Mouse (Mus musculus): ENCODE results near the gene Gsc. TPM values are rescaled to one million over a fixed set of nuclear protein-coding genes. Genes with fewer than 3 reads are reported as not detected.

The Gsc gene
- polyA plus RNA-seq (2015; fragmentation: Nextera tagmentation; extraction: Ambion mirVana) = 0.39 and 0.43 TPM in 2 replicates

DNA sequence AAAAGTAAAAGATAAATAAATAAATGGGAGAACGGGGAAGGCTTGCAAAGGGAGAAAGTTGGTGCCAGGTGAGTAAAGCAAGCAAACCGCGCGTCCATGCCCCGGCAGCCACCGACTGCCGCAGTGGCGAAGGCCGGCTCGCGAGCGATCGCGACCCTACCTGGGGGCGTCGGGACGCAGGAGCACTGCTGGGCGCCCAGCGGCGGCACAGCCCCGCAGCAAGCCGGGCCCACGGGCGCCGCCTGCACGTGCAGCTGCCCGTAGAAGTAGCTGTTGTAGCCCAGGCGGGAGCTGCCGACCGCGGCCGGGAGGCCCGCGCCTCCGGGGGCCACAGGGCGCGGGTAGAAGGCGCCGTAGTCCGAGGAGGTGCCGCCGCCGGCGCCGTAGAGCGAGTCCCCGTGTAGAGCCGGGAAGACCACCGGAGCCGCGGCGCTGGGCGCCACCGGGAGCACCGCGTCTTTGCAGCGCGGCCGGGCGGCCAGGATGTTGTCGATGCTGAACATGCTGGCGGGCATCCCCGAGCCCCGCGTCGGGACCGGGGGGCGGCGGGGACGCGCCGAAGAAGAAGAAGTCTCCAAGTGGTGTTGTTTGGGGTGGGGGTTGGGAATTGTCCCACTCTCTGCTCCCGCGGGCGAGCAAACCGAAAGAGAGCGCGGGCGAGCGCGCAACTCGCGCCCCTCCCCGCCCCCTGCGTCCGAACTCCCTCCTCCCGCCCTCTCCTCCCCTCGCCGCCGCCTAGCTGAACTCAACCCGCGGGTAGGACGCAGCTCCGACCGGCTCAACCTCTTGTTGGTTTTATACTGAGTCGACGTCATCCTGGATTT is at the start of gene Gsc:
TSS of gene Gsc (minus strand) at position 730 of the 824 bp plus-strand sequence.
- Histone ChIP-seq H3K27ac (ENCODE audit: low read length) (no peak within 1 kb of the TSS), H3K4me3 (ENCODE audit: low read length) (peak within 1 kb of the TSS; percentile 70), H3K27me3 (ENCODE audit: control insufficient read depth, insufficient read depth, low read length) (peaks cover 69% of the 10 kb centered on the region), H3K9me3 (replicated peaks; ENCODE audit: control insufficient read depth, low read length) (no peaks in the 10 kb centered on the region), H3K4me1 (ENCODE audit: control insufficient read depth, insufficient read depth, low read length) (peaks cover 27% of the 10 kb centered on the region), H3K9ac (ENCODE audit: low read length) (peak within 1 kb of the TSS; percentile 12), H3K4me2 (ENCODE audit: low read depth, low read length) (peak within 1 kb of the TSS; percentile 90), H3K36me3 (ENCODE audit: control insufficient read depth, insufficient read depth) (no peaks in the 10 kb centered on the region)
- peak; percentile 31; the same call in 1 of the 2 replicates for ATAC-seq (replicated peaks; ENCODE audit: extremely low read depth, insufficient read depth, low FRiP score)
- under 1% methylated on average over 92 of the region's 97 CpGs for WGBS

DNA sequence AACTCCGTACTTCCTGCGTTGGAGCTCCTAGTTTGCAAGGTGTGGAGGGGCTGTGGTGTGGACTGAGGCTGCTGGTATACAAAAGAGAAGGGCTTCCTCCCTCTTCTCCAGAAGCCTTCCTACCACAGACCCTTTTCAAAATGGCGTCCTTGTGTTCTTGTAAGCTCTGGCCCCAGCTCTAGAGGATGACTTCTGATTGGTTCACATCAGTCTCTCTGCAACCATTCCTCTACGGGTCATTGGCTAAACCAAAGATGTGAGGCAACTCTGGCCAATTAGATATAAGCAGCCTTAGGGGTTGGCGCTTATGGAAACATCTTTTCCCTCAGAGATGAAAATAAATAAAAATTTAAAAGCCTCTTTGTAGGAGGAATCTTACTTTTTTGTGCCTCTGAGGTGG is 46.6 kb upstream of the Gsc start:
- peaks cover 11% of the 10 kb centered on the region for H3K9me3 ChIP-seq (replicated peaks; ENCODE audit: control insufficient read depth, low read length)
- H3K27me3 ChIP-seq (ENCODE audit: control insufficient read depth, insufficient read depth, low read length) = no peaks in the 10 kb centered on the region
- H3K9ac ChIP-seq (ENCODE audit: low read length) = no peak overlapping the region
- no peaks in the 10 kb centered on the region for H3K4me1 ChIP-seq (ENCODE audit: control insufficient read depth, insufficient read depth, low read length)
- WGBS = 85% methylated on average over 5 of the region's 5 CpGs
- no peak overlapping the region for H3K4me2 ChIP-seq (ENCODE audit: low read depth, low read length)
- no peak for ATAC-seq (replicated peaks; ENCODE audit: extremely low read depth, insufficient read depth, low FRiP score)
- no peak overlapping the region for H3K27ac ChIP-seq (ENCODE audit: low read length)
- no peak overlapping the region for H3K4me3 ChIP-seq (ENCODE audit: low read length)
- H3K36me3 ChIP-seq (ENCODE audit: control insufficient read depth, insufficient read depth) = no peaks in the 10 kb centered on the region

DNA sequence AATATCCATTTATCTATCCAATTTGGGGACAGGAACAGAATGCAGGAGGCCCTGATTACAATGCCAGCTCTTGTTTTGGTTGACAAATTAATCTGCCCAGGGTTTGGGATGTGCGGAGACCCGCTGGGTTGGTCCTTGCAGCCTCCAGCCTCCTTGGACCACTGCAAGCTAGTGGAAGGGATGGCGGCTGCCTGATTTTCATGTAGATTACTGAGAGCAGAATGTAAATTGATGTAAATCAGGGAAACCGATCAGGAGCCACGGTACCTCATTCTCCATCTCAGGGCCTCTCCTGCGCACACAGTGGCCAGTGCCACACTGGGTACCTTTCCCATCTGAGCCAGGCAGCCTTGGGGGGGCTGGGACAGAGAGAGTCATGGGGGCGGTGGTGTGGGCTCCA is 34.8 kb upstream of the Gsc start:
- 64% methylated on average over 7 of the region's 7 CpGs for WGBS
- Histone ChIP-seq H3K9ac (ENCODE audit: low read length) (no peak overlapping the region), H3K4me2 (ENCODE audit: low read depth, low read length) (no peak overlapping the region), H3K27me3 (ENCODE audit: control insufficient read depth, insufficient read depth, low read length) (0 out of 2 replicates have a peak, but pooled peaks cover 3% of the 10 kb centered on the region), H3K36me3 (ENCODE audit: control insufficient read depth, insufficient read depth) (no peaks in the 10 kb centered on the region), H3K27ac (ENCODE audit: low read length) (no peak overlapping the region), H3K4me1 (ENCODE audit: control insufficient read depth, insufficient read depth, low read length) (no peaks in the 10 kb centered on the region), H3K4me3 (ENCODE audit: low read length) (no peak overlapping the region), H3K9me3 (replicated peaks; ENCODE audit: control insufficient read depth, low read length) (no peaks in the 10 kb centered on the region)
- ATAC-seq (replicated peaks; ENCODE audit: extremely low read depth, insufficient read depth, low FRiP score) = no peak

DNA sequence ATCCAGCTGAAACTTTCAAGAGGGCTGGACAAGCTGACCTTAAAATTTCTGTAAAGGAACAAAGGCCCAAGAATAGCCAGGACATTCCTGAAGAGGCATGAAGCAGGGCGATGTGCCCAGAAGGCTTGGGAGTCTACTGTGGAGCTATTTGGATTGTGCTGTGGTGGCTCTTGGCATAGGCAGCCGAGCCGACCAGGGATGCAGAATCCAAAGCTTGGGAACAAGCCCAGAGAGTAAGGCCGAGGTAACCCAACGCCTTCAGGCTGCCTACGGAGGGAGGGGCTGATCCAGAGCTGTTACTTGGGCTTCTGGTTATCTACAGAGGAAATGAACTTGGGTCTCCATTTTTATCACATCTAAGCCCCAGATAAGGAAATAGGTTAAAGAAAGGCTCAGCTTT is 18.9 kb upstream of the Gsc start:
- Histone ChIP-seq H3K9ac (ENCODE audit: low read length) (no peak overlapping the region), H3K4me3 (ENCODE audit: low read length) (no peak overlapping the region), H3K27me3 (ENCODE audit: control insufficient read depth, insufficient read depth, low read length) (no peaks in the 10 kb centered on the region; the same call in 1 of the 2 replicates), H3K4me2 (ENCODE audit: low read depth, low read length) (no peak overlapping the region), H3K36me3 (ENCODE audit: control insufficient read depth, insufficient read depth) (no peaks in the 10 kb centered on the region), H3K4me1 (ENCODE audit: control insufficient read depth, insufficient read depth, low read length) (peaks cover 4% of the 10 kb centered on the region; the same call in 1 of the 2 replicates), H3K9me3 (replicated peaks; ENCODE audit: control insufficient read depth, low read length) (no peaks in the 10 kb centered on the region), H3K27ac (ENCODE audit: low read length) (no peak overlapping the region)
- 10% methylated on average over 6 of the region's 6 CpGs for WGBS
- peak; percentile 65 for ATAC-seq (replicated peaks; ENCODE audit: extremely low read depth, insufficient read depth, low FRiP score)

DNA sequence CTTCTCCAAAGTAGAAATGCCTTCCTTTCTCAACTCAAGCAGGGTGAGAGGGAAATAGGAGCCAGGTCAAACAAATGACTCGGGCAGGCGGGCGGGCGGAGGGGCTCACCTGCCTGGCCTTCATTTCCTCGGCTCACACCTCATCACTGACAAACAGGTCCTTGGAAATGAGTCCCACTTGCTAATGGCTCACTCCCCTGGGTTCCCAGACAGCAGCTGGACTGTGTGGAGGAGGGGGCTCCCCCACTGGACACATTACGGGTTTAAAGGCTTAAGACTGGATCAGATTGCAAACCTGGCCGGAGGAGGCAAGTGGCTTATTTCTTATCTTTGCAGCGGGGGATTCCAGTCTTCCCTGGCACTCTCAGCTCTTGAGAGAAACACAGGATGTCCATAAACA is 13.1 kb upstream of the Gsc start:
- Histone ChIP-seq H3K9ac (ENCODE audit: low read length) (no peak overlapping the region), H3K27me3 (ENCODE audit: control insufficient read depth, insufficient read depth, low read length) (peaks cover 19% of the 10 kb centered on the region), H3K36me3 (ENCODE audit: control insufficient read depth, insufficient read depth) (no peaks in the 10 kb centered on the region), H3K4me3 (ENCODE audit: low read length) (no peak overlapping the region), H3K4me1 (ENCODE audit: control insufficient read depth, insufficient read depth, low read length) (no peaks in the 10 kb centered on the region), H3K27ac (ENCODE audit: low read length) (no peak overlapping the region), H3K4me2 (ENCODE audit: low read depth, low read length) (no peak overlapping the region), H3K9me3 (replicated peaks; ENCODE audit: control insufficient read depth, low read length) (peaks cover 3% of the 10 kb centered on the region; the same call in 1 of the 2 replicates)
- no peak for ATAC-seq (replicated peaks; ENCODE audit: extremely low read depth, insufficient read depth, low FRiP score)
- WGBS = 23% methylated on average over 8 of the region's 8 CpGs

GRCm38 (mm10) chr12:104485161-104485560 is 12.0 kb upstream of the Gsc start:
- Histone ChIP-seq H3K9ac (ENCODE audit: low read length) (no peak overlapping the region), H3K27me3 (ENCODE audit: control insufficient read depth, insufficient read depth, low read length) (peaks cover 29% of the 10 kb centered on the region)
- WGBS = 15% methylated on average over 3 of the region's 3 CpGs

DNA sequence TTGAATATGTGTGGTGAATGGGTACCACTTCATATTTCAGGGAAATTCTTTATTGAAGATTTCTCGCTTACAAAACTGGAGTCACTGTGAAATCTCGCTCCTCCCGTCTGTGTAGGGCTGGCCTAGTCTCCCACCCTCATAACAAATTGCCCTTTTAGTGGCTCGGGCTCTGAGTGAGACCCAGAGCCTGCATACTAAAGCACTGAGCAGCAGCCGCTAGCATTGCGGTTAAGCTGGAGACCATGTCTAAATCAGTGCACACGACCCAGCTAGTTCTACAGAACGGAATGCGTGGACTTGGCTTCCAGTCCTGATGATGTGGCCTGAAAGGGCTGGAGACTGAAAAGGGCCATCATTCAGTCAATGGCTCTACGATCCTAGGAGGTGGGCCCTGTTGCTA is 7.9 kb upstream of the Gsc start:
- Histone ChIP-seq H3K4me3 (ENCODE audit: low read length) (no peak overlapping the region), H3K4me2 (ENCODE audit: low read depth, low read length) (no peak overlapping the region), H3K9ac (ENCODE audit: low read length) (no peak overlapping the region), H3K9me3 (replicated peaks; ENCODE audit: control insufficient read depth, low read length) (peaks cover 3% of the 10 kb centered on the region; the same call in 1 of the 2 replicates), H3K4me1 (ENCODE audit: control insufficient read depth, insufficient read depth, low read length) (no peaks in the 10 kb centered on the region), H3K27me3 (ENCODE audit: control insufficient read depth, insufficient read depth, low read length) (peaks cover 51% of the 10 kb centered on the region), H3K27ac (ENCODE audit: low read length) (no peak overlapping the region), H3K36me3 (ENCODE audit: control insufficient read depth, insufficient read depth) (no peaks in the 10 kb centered on the region)
- 74% methylated on average over 10 of the region's 10 CpGs for WGBS
- no peak for ATAC-seq (replicated peaks; ENCODE audit: extremely low read depth, insufficient read depth, low FRiP score)

More at GRCm38 (mm10) chr12:104485161-104485560, 12.0 kb upstream of the Gsc start:
- Histone ChIP-seq H3K4me2 (ENCODE audit: low read depth, low read length) (no peak overlapping the region), H3K4me1 (ENCODE audit: control insufficient read depth, insufficient read depth, low read length) (no peaks in the 10 kb centered on the region), H3K9me3 (replicated peaks; ENCODE audit: control insufficient read depth, low read length) (peaks cover 3% of the 10 kb centered on the region; the same call in 1 of the 2 replicates), H3K36me3 (ENCODE audit: control insufficient read depth, insufficient read depth) (no peaks in the 10 kb centered on the region), H3K4me3 (ENCODE audit: low read length) (no peak overlapping the region), H3K27ac (ENCODE audit: low read length) (no peak overlapping the region)
- no peak for ATAC-seq (replicated peaks; ENCODE audit: extremely low read depth, insufficient read depth, low FRiP score)

- no peaks in the 10 kb centered on the region for H3K36me3 ChIP-seq (ENCODE audit: control insufficient read depth, insufficient read depth)
- H3K4me1 ChIP-seq (ENCODE audit: control insufficient read depth, insufficient read depth, low read length) = peaks cover 10% of the 10 kb centered on the region
- H3K9me3 ChIP-seq (replicated peaks; ENCODE audit: control insufficient read depth, low read length) = peaks cover 3% of the 10 kb centered on the region; the same call in 1 of the 2 replicates
- no peak for ATAC-seq (replicated peaks; ENCODE audit: extremely low read depth, insufficient read depth, low FRiP score)
- peaks cover 58% of the 10 kb centered on the region for H3K27me3 ChIP-seq (ENCODE audit: control insufficient read depth, insufficient read depth, low read length)
- 6% methylated on average over 4 of the region's 4 CpGs for WGBS
- no peak overlapping the region for H3K9ac ChIP-seq (ENCODE audit: low read length)
- no peak overlapping the region for H3K4me3 ChIP-seq (ENCODE audit: low read length)
- H3K4me2 ChIP-seq (ENCODE audit: low read depth, low read length) = no peak overlapping the region
- no peak overlapping the region for H3K27ac ChIP-seq (ENCODE audit: low read length)
Observed at GRCm38 (mm10) chr12:104478193-104478592, 5.1 kb upstream of the Gsc start.

DNA sequence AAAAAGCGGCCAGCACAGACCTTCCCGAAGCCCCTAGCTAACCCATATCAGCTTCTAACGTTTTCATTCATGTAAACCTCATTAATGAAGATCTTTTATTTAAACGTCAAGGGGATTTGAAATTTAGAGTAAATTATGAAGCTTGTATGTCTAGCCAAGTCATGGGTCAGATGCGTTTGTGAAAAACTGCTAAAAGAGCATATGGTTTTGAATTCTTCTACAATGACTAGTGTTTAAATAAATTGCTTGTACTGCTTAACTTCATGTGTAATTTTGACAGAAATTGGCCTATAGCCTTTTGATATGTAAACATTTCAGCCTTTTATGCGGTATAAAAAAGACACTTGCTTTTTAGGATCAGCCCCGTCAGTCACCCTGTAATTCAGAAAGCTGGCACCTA is 4.4 kb upstream of the Gsc start:
- Histone ChIP-seq H3K27ac (ENCODE audit: low read length) (no peak overlapping the region), H3K4me2 (ENCODE audit: low read depth, low read length) (no peak overlapping the region), H3K9me3 (replicated peaks; ENCODE audit: control insufficient read depth, low read length) (peaks cover 3% of the 10 kb centered on the region; the same call in 1 of the 2 replicates), H3K4me3 (ENCODE audit: low read length) (no peak overlapping the region), H3K36me3 (ENCODE audit: control insufficient read depth, insufficient read depth) (no peaks in the 10 kb centered on the region), H3K4me1 (ENCODE audit: control insufficient read depth, insufficient read depth, low read length) (peaks cover 15% of the 10 kb centered on the region), H3K27me3 (ENCODE audit: control insufficient read depth, insufficient read depth, low read length) (peaks cover 64% of the 10 kb centered on the region), H3K9ac (ENCODE audit: low read length) (no peak overlapping the region)
- WGBS = 9% methylated on average over 7 of the region's 7 CpGs
- no peak for ATAC-seq (replicated peaks; ENCODE audit: extremely low read depth, insufficient read depth, low FRiP score)

Measured in heart, embryonic 16.5 days (tissue).